Mouse (Mus musculus) heart, postnatal 4 days (tissue): Measurements from ENCODE around the gene Iqcd. TPM values are rescaled to one million over a fixed set of nuclear protein-coding genes. Genes with fewer than 3 reads are reported as not detected.

Source experiments
- DNase-seq: peaks from one replicate; pipeline ENCODE4 v3.0.0; 2021
- total RNA-seq, 2 experiments: library from RNA; stranded (reverse); gene quantifications; 2 replicates each; pipeline ENCODE4 v1.2.3; 2021

The Iqcd gene
- total RNA-seq, 2 experiments from 2014 or later, result not detected

DNA sequence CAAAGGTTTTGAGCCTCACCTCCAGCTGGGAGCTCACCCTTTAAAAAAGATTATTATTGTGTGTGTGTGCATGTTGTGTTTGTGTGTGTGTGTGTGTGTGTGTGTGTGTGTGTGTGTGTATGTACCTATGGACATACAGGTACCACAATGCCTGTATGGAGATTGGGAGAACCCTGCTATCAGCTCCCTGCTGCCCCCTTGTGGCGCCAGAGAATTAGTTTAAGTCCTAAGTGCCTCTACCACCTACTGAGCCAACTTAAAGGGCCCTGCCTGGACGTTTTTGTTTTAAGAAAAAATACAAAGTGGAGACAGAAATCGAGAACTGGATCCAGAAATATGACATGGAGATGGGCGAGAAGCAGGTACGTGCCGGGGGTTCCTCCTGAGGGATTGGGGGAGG, 16.0 kb downstream of the Iqcd start:
- DNase-seq, result peak; percentile 88

DNA sequence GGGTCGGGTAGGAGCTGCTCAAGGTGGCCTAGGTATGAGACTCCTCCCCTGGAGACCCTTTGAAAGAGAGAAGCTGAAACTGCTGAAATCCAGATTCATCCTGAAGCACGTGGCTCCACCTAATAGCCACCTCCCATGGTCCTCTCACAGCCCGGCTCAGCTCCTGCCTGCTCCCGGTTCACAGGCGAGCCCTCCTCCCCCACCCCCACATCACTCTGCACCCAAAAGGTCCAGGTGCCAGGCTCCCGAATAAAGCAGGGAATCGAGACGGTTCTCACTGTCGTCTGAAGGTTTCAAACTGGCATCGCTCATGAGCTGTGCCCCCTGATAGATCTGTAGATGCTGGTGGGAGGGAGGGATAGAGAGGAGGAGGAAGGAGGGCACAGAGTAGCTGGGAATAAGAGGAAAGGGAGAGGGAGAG, 16.4 kb downstream of the Iqcd start:
- no peak for DNase-seq

- DNase-seq, result peak; percentile 94
Observed at GRCm38 (mm10) chr5:120605688-120606087, 16.9 kb downstream of the Iqcd start.

DNA sequence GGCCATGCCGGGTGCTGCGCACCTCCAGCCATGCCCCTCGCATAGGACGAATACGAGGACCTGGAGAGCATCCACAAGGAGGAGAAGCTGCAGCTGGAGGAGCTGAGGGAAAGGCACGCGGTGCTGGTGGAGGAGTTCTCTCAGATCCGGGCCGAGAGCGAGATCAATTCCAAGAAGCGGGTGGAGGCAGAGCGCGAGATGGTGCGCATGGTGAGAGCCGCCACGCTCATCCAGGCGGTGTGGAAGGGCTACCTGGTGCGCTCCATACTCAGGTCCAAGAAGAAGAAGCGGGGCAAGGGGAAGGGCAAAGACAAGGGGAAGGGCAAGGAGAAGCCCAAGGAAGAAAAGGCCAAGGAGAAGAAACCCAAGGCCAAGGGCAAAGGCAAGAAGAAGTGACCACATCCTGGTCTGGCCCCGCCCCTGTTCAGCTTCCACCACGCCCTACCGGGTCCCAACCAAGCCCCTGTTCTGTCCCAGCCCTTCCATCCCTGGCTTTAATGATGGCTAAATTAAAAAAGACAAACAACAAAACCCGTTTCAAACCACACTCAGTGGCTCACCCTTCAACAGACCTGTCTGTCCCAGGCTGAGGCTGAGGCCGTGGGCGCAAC, 17.9 kb downstream of the Iqcd start:
- no peak for DNase-seq

GRCm38 (mm10) chr5:120607335-120607734, 18.5 kb downstream of the Iqcd start:
- no peak for DNase-seq

DNA sequence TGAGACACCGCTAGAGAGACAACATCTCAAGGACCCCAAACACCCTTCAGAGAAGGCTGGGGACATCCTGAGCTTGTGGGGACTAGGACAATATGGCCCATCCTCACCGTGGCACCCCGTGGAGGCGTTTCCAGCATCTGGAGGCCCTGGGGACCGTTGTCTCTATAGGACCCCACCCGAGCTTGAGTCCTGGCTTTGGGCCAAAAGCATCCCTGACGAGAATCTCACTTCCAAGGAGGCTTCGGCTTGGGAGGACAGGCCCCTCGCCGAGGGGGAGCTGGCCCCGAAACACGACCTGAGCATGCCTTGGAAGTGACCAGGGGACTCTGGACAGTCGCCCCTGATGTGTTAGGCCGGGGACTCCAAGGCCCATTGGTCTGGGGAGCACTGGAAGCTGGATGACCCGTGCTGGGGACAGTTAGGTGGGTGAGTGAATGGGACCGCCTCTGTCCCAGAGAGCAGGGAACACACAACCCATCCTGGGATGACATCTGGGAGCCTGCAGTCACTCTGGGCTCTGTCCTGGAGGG, 20.5 kb downstream of the Iqcd start:
- DNase-seq, result no peak

- DNase-seq, result no peak
Observed at GRCm38 (mm10) chr5:120610906-120611305, 22.1 kb downstream of the Iqcd start.

DNA sequence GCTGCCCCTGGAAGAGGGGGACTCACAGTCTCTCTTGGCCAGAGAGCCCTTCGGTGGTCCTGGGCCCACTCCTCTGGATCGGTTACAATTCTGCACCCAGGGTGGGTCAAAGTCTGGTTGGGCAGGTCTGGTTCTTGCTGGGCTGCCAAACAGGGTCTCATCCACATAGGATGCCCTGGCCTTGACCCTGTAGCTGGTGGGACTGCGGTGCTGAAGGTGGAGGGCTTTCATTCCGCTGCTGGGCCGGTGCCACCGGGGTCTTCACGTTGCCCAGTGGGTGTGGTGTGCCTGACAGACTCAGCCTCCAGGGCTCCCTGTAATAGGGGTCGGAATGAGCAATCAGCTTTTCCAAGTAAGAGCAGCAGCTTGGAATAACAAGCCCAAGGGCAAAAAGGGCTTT, 22.6 kb downstream of the Iqcd start:
- DNase-seq, result no peak

- peak; percentile 98 for DNase-seq
Observed at GRCm38 (mm10) chr5:120612442-120612821, 23.6 kb downstream of the Iqcd start, which contains the start of the genes Rita1 and Ddx54. Gene Rita1, minus strand, starts transcription at chr5:120612589. Gene Ddx54, plus strand, starts transcription at chr5:120612739.

GRCm38 (mm10) chr5:120612822-120613604, 24.2 kb downstream of the Iqcd start:
- peak; percentile 100 for DNase-seq

DNA sequence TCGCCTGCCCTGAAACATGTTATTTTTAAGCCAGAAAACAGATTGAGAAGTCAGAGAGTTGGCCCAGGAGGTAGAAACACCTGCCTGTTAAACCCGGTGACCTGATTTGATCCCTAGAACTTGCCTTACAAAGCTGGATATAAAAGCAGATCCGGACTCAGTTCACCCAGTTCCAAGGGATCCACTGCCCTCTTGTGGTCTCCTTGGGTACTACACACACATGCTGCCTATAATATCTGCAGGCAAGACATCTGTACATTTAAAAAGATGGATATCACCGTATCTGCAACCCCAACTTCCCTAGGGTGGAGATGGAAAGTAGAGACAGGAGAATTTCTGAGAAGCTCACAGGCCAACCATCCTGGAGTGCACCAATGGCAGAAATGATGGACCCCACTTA, 27.1 kb downstream of the Iqcd start:
- peak; percentile 55 for DNase-seq

- no peak for DNase-seq
Observed at GRCm38 (mm10) chr5:120618778-120619177, 30.0 kb downstream of the Iqcd start.

DNA sequence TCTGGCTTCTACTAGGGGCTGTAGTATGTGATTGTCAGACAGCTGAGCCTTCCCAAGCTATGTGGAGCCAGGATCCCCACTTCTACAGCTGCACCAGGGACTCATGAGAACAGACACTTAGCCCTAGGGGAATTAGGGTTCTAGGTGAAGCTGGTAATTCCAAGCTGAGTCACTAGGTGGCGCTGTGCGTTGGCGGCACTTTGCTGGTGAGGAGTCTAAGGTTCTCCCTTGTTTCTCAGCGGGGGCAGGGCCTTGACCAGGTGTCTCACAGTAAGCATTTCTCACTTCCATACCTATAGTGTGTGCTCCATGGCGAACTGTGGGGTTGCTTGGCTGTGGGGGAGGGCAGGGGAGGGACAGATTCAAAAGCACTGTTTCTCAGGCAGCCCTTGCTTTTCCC, 30.4 kb downstream of the Iqcd start:
- DNase-seq, result peak; percentile 69

GRCm38 (mm10) chr5:120620375-120621077, 31.7 kb downstream of the Iqcd start:
- DNase-seq, result peak; percentile 90

DNA sequence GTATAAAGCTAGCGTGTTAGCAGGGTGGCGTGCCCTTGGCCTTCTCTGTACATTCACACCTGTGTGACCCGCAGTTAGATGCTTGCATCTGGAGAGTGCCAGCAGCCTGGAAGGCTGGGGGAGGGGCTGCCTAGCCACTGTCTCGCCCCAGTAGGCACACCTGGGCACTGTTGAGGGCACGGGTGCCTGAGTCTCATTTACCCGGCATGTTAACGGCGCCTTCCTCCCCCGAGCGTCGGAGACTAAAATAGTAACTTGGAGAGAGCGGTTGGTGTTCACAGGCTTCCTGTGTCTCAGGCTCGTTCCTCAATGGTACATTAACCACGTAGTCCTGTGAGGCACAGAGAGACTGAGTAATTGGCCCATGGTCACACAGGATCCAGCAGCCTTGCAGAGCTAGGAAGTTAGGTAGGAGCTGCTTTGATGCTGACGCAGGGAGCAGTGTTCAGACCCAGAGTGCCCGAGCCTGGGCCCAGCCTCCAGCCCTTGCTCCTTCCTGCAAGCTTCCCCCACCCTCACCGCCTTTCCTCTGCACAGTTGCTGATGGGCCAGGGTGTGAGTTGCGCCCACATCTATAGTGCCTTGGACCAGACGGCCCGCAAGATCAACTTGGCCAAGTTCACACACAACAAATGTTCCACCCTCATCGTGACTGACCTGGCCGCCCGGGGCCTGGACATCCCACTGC, 32.4 kb downstream of the Iqcd start:
- DNase-seq, result no peak

DNA sequence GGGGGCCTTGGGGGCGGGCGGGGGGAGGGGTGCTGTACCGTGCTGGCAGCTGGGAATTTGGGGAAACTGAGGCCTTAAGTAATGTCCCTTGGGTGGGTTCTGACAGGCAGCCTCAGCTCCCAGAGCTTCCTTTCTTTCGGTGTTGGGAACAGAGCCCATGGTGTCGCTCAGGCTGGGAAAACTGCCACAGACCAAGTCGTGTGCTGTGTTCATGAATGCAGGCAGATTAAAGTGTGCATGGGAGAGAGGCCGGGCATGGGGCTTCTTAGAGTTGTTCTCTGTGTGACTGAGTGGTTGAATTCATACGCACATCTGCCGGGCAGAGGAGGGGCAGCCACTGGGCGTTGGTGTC, 33.0 kb downstream of the Iqcd start:
- DNase-seq, result no peak

GRCm38 (mm10) chr5:120622198-120622851, 33.5 kb downstream of the Iqcd start:
- DNase-seq, result no peak

GRCm38 (mm10) chr5:120624427-120624826, 35.6 kb downstream of the Iqcd start:
- DNase-seq, result no peak

GRCm38 (mm10) chr5:120626399-120626798, 37.6 kb downstream of the Iqcd start:
- DNase-seq, result no peak

DNA sequence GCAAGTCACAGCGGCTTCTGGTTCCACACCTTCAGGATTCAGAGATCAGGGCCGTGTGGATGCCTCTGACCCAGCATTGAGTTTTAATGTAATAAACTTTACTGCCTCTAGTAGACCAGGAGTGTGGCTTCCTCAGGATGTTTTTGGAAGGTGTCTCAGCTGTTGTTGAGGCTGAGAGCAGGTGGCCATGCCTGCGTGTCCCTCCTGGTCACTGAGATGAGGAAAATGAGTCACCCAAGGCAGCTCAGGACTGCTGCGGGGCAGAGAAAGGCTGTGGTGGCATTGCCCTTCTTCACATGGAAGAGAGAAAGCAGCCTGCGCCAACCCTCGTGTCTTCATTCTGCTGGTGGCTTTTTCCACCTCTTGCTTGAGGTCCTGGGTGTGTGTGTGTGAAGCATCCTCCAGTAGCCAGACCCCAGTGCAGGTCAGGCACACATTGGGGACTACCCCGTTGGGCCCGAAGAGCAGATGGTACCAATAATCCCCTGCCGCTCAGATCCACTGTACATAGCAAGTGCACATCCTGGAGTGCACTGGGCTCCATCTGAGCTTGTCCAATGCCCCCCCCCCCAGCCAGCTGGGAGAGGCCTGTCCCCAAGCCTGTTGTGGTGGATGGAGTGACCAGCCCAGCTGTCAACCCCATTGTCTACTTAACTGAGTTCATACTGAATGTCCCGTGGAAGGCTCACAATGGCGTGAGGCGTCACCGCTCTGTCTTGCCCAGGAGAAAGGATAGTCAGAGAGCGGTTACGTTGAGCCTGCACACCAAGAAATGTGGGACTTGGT, 38.9 kb downstream of the Iqcd start:
- DNase-seq, result no peak

DNA sequence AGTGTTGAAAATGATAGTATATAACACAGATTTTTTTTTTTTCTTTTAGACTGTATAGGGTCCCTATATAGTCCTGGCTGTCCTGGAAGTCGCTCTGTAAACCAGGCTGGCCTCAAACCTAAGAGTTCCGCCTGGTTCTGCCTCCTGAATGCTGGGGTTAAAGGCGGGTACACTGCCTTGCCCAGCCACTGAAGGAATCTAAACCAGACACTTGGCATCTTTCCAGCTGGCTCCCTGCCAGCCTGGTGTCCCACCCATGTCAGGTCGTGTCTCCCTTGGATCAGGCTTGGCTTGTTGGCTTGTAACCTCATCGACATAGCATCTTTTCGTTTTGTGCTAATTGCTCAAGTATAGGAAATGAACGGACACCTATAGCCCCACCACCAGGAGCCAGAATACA, 39.8 kb downstream of the Iqcd start:
- peak; percentile 64 for DNase-seq
